Mouse (Mus musculus) lung, postnatal 0 days (tissue): ENCODE measurements around the gene Dusp10.

Experiments used
- CTCF ChIP-seq: IDR thresholded peaks from 2 replicates; pipeline ENCODE4 v1.5.1; 2016; ENCODE audit warnings: antibody characterized with exemption, mild to moderate bottlenecking
- EP300 ChIP-seq: IDR thresholded peaks from 2 replicates; pipeline ENCODE4 v1.6.1; 2016; ENCODE audit warnings: antibody characterized with exemption, mild to moderate bottlenecking, control low read depth

GRCm38 (mm10) chr1:184034011-184034557 lies 21.0 kb downstream of the Dusp10 start, which contains the start of gene 1700056E22Rik:
- TF ChIP-seq EP300 = no peak; the same call in 1 of the 2 replicates
- TF ChIP-seq CTCF = peak; percentile 41
